Mouse (Mus musculus): ENCODE results near the gene Macrod1. TPM values are rescaled to one million over a fixed set of nuclear protein-coding genes. Genes with fewer than 3 reads are reported as not detected.
A peak's percentile ranks its signal among the peaks of the same experiment; 100 is the strongest.

Gene Macrod1
- total RNA-seq, 2 experiments from 2014 or later, result 201 to 216 TPM

GRCm38 (mm10) chr19:7240291-7240690 lies 183.7 kb downstream of the Macrod1 start:
- DNase-seq, result no peak

DNA sequence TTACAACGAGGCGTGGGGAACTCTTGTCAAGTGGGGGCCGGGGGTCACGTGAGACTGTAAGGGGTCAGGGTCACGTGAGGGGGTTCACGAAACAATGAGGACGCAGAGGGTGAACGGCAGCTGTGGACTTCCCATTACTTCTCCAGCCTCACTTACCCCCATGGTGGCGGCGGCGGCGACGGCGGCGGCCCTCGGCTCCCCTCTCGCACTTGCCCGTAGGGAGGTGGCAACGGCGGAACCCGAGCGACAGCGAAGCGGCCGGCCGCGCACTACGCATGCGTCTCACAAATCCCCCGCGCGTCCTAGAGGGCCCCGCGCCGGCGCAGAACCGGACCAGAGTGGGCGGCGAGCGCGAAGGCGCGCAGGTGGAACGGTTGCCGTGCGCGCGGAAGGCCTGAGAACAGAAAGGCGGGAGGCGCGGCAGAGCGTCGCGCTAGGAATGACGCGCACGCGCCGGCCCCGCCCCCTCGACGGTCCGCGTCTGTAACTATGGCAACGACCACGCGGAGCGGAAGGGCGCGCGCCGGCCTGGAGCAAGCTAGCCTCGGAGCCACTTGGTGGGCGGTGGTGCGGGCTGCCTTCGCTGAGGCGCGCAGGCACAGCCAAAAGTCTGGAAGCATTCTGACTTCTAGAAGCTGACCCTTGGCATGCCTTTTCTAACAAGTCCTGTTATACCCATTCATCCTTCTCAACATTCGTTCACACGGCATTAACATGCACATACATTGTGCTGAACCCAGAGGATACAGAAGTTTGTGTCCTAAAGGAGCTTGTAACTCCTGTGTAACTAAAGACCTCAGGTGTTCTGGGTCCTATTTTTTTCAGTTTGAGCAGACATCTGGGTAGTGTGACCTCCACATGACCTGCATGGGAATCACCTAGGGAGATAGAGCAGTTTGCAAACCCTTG lies 184.4 kb downstream of the Macrod1 start, which contains the start of gene Naa40:
Gene Naa40, minus strand, starts transcription at position 402 of the 909 bp plus-strand sequence.
- DNase-seq, result peak; percentile 95

GRCm38 (mm10) chr19:7246021-7246420 lies 189.4 kb downstream of the Macrod1 start:
- DNase-seq, result no peak

Other genes starting within 250 kb of the Macrod1 start
- gene Rps6ka4, start 216.2 kb upstream of the Macrod1 start, total RNA-seq (2021), result 10 to 100 TPM; 12.1 to 12.2 TPM
- 1 to 10 TPM in 1 of 2 experiments, under 1 TPM in 1; 0.97 to 1.5 TPM for gene Ccdc88b, start 198.6 kb upstream of the Macrod1 start, total RNA-seq (2021)
- 10 to 100 TPM; 45.2 to 48.1 TPM for gene Trmt112, start 147.1 kb upstream of the Macrod1 start, total RNA-seq (2021)
- gene Prdx5, start 146.7 kb upstream of the Macrod1 start, total RNA-seq (2021), result 100 to 1,000 TPM; 150 to 152 TPM
- gene Esrra, start 135.0 kb upstream of the Macrod1 start, total RNA-seq (2021), result 10 to 100 TPM; 45.8 to 45.9 TPM
- gene Catsperz, start 131.4 kb upstream of the Macrod1 start, total RNA-seq (2021), result not detected
- not detected for gene Kcnk4, start 122.3 kb upstream of the Macrod1 start, total RNA-seq (2021)
- gene Bad, start 114.9 kb upstream of the Macrod1 start, total RNA-seq (2021), result 10 to 100 TPM; 16.0 to 21.4 TPM
- gene Gpr137, start 114.3 kb upstream of the Macrod1 start, total RNA-seq (2021), result 1 to 10 TPM; 8.9 to 10.0 TPM
- gene Ppp1r14b, start 81.8 kb upstream of the Macrod1 start, total RNA-seq (2021), result 100 to 1,000 TPM; 261 to 293 TPM
- gene Plcb3, start 80.3 kb upstream of the Macrod1 start, total RNA-seq (2021), result 10 to 100 TPM; 12.1 to 17.3 TPM
- gene Fkbp2, start 76.3 kb upstream of the Macrod1 start, total RNA-seq (2021), result 10 to 100 TPM; 16.6 to 23.3 TPM
- 10 to 100 TPM; 73.4 to 94.4 TPM for gene Vegfb, start 69.2 kb upstream of the Macrod1 start, total RNA-seq (2021)
- gene Dnajc4, start 64.2 kb upstream of the Macrod1 start, total RNA-seq (2021), result 10 to 100 TPM; 32.5 to 33.9 TPM
- gene Nudt22, start 60.7 kb upstream of the Macrod1 start, total RNA-seq (2021), result 10 to 100 TPM; 16.6 to 21.4 TPM
- gene Trpt1, start 60.7 kb upstream of the Macrod1 start, total RNA-seq (2021), result 10 to 100 TPM; 19.1 to 20.8 TPM
- gene Fermt3, start 37.3 kb upstream of the Macrod1 start, total RNA-seq (2021), result 1 to 10 TPM; 1.7 to 4.9 TPM
- gene Stip1, start 16.8 kb upstream of the Macrod1 start, total RNA-seq (2021), result 100 to 1,000 TPM in 1 of 2 experiments, 10 to 100 TPM in 1; 98.2 to 100 TPM
- gene Flrt1, start 48.9 kb downstream of the Macrod1 start, total RNA-seq (2021), result under 1 TPM; 0.61 to 0.99 TPM
- 10 to 100 TPM; 63.2 to 67.3 TPM for gene Otub1, start 149.5 kb downstream of the Macrod1 start, total RNA-seq (2021)
- 100 to 1,000 TPM; 275 to 315 TPM for gene Cox8a, start 160.8 kb downstream of the Macrod1 start, total RNA-seq (2021)
- 10 to 100 TPM; 12.5 to 15.9 TPM for gene Naa40, start 184.4 kb downstream of the Macrod1 start, total RNA-seq (2021)
- 1 to 10 TPM; 8.2 to 9.1 TPM for gene Rcor2, start 210.5 kb downstream of the Macrod1 start, total RNA-seq (2021)

Data from gastrocnemius, postnatal 10 days (tissue).